Mouse (Mus musculus) spleen, postnatal 36 days (tissue): ENCODE measurements around the gene Olfr617.
"Not testable (repeated sequence)": the region's sequence is repeated elsewhere in the genome, so short reads cannot be mapped to it uniquely, and the experiment has no call there.

Experiments
- DNase-seq, 2 experiments: peaks; one replicate each; pipeline ENCODE4 v3.0.0; 2022; ENCODE audit warnings: low spot score in 2 of 2, mixed read lengths in 1 of 2

Olfr617 gene

GRCm38 (mm10) chr7:103572761-103573160 lies at the start of gene Olfr617:
TSS of gene Olfr617 (plus strand) at chr7:103573061.
- DNase-seq, result no peak

GRCm38 (mm10) chr7:103542617-103543016 lies 30.2 kb upstream of the Olfr617 start, which contains the start of gene Olfr612:
TSS of gene Olfr612 (minus strand) at chr7:103542717.
- not testable (repeated sequence) for DNase-seq

GRCm38 (mm10) chr7:103547774-103548173 lies 25.1 kb upstream of the Olfr617 start, which contains the start of gene Olfr613:
TSS of gene Olfr613 (plus strand) at chr7:103548074.
- DNase-seq, result no peak

- DNase-seq, result no peak
Observed at GRCm38 (mm10) chr7:103555779-103556178, 17.1 kb upstream of the Olfr617 start, which contains the start of gene Olfr615. TSS of gene Olfr615 (plus strand) at chr7:103556079.

GRCm38 (mm10) chr7:103569043-103569442 lies 3.8 kb upstream of the Olfr617 start, which contains the start of gene Olfr616:
TSS of gene Olfr616 (minus strand) at chr7:103569143.
- no peak for DNase-seq

- no peak for DNase-seq
Observed at GRCm38 (mm10) chr7:103589803-103590202, 16.9 kb downstream of the Olfr617 start, which contains the start of gene Olfr618. TSS of gene Olfr618 (plus strand) at chr7:103590103.

GRCm38 (mm10) chr7:103600275-103600674 lies 27.4 kb downstream of the Olfr617 start, which contains the start of gene Olfr619:
TSS of gene Olfr619 (plus strand) at chr7:103600575.
- no peak for DNase-seq

GRCm38 (mm10) chr7:103607425-103607824 lies 34.6 kb downstream of the Olfr617 start:
- DNase-seq, result no peak

GRCm38 (mm10) chr7:103612434-103612833 lies 39.6 kb downstream of the Olfr617 start, which contains the start of gene Olfr620:
TSS of gene Olfr620 (minus strand) at chr7:103612534.
- no peak for DNase-seq
